Comparison of ENCODE assay signal across 15 mouse cellular contexts in genomic region chr9:88519390-88520121, GRCm38 (mm10). TPM values are rescaled to one million over a fixed set of nuclear protein-coding genes. Genes with fewer than 3 reads are reported as not detected.
A peak's percentile ranks its signal among the peaks of the same experiment; 100 is the strongest.
DNase-seq lines count a peak whose midpoint lies in the region; ATAC-seq and TF ChIP-seq lines count a peak whose summit lies in the region.
"Had no signal": no experiment of that assay in that cellular context is flagged by ENCODE, and none has a peak within 500 bp of the region (broad histone marks: within the 10 kb centered on the region; RNA-seq: fewer than 3 reads in every experiment).

No protein-coding gene starts in this region.

- no peak overlapping the region for H3K4me2 ChIP-seq in heart, postnatal 0 days (ENCODE audit: low read depth, low read length)
- no peak overlapping the region for H3K4me2 ChIP-seq in stomach, embryonic 15.5 days
- no peak overlapping the region for H3K4me2 ChIP-seq in stomach, postnatal 0 days (replicated peaks; ENCODE audit: low read depth)
- no peak overlapping the region for H3K4me2 ChIP-seq in forebrain, embryonic 13.5 days

- no peak for ATAC-seq in heart, postnatal 0 days (ENCODE audit: insufficient read depth, low read depth)
- ATAC-seq in stomach, embryonic 15.5 days (ENCODE audit: insufficient read depth, low FRiP score, low read depth): no peak
- ATAC-seq in stomach, postnatal 0 days (ENCODE audit: low FRiP score, low TSS enrichment): no peak
- no peak for ATAC-seq in forebrain, embryonic 13.5 days

- no peaks in the 10 kb centered on the region for H3K27me3 ChIP-seq in heart, postnatal 0 days (ENCODE audit: control insufficient read depth, insufficient read depth, low read length)
- H3K27me3 ChIP-seq in stomach, embryonic 15.5 days (replicated peaks): no peaks in the 10 kb centered on the region
- no peaks in the 10 kb centered on the region for H3K27me3 ChIP-seq in stomach, postnatal 0 days (ENCODE audit: control insufficient read depth, insufficient read depth, low read length)
- H3K27me3 ChIP-seq in forebrain, embryonic 13.5 days: no peaks in the 10 kb centered on the region

- H3K36me3 ChIP-seq in heart, postnatal 0 days (replicated peaks; ENCODE audit: control insufficient read depth, insufficient read depth, low read length): peaks cover 14% of the 10 kb centered on the region
- H3K36me3 ChIP-seq in stomach, embryonic 15.5 days: 0 out of 2 replicates have a peak, but pooled peaks cover 5% of the 10 kb centered on the region
- H3K36me3 ChIP-seq in stomach, postnatal 0 days (ENCODE audit: control insufficient read depth, insufficient read depth, low read length): 0 out of 2 replicates have a peak, but pooled peaks cover 3% of the 10 kb centered on the region
- peaks cover 20% of the 10 kb centered on the region for H3K36me3 ChIP-seq in forebrain, embryonic 13.5 days (ENCODE audit: poor library complexity, severe bottlenecking)

- intact Hi-C loops in heart, postnatal 36 days (cut with DNase I): loop anchor here (1.0 kb wide), 1 partner anchor 32 kb away; no protein-coding TSS in a partner anchor

- H3K9ac ChIP-seq in heart, postnatal 0 days (replicated peaks; ENCODE audit: low read depth, low read length): no peak overlapping the region
- no peak overlapping the region for H3K9ac ChIP-seq in stomach, embryonic 15.5 days
- H3K9ac ChIP-seq in stomach, postnatal 0 days (ENCODE audit: low read length): no peak overlapping the region
- H3K9ac ChIP-seq in forebrain, embryonic 13.5 days: no peak overlapping the region

- 0 out of 2 replicates have a peak overlapping the region, but pooled peaks have one; percentile 26 for H3K27ac ChIP-seq in heart, postnatal 0 days (ENCODE audit: low read depth)
- H3K27ac ChIP-seq in stomach, embryonic 15.5 days: peak overlapping the region; percentile 11; the same call in 1 of the 2 replicates
- no peak overlapping the region for H3K27ac ChIP-seq in stomach, postnatal 0 days (replicated peaks)
- H3K27ac ChIP-seq in forebrain, embryonic 13.5 days: peak overlapping the region; percentile 14; the same call in 1 of the 2 replicates

- H3K4me3 ChIP-seq in heart, postnatal 0 days (ENCODE audit: low read depth, low read length): no peak overlapping the region
- H3K4me3 ChIP-seq in stomach, embryonic 15.5 days (replicated peaks): no peak overlapping the region
- no peak overlapping the region for H3K4me3 ChIP-seq in stomach, postnatal 0 days (ENCODE audit: low read depth, low read length)
- no peak overlapping the region for H3K4me3 ChIP-seq in forebrain, embryonic 13.5 days

- H3K9me3 ChIP-seq in heart, postnatal 0 days (replicated peaks; ENCODE audit: control insufficient read depth, low read length): no peaks in the 10 kb centered on the region
- no peaks in the 10 kb centered on the region for H3K9me3 ChIP-seq in stomach, embryonic 15.5 days
- no peaks in the 10 kb centered on the region for H3K9me3 ChIP-seq in stomach, postnatal 0 days (ENCODE audit: control insufficient read depth, low read length)
- H3K9me3 ChIP-seq in forebrain, embryonic 13.5 days (replicated peaks): no peaks in the 10 kb centered on the region
- H3K9me3 ChIP-seq: G1E had no signal

- no peak for DNase-seq in heart, postnatal 0 days (ENCODE audit: low spot score)
- no peak for DNase-seq in heart, postnatal 36 days
- DNase-seq in stomach, postnatal 0 days (ENCODE audit: low spot score): no peak
- no peak for DNase-seq in ovary, postnatal 10 days (ENCODE audit: low spot score)
- DNase-seq in cerebellum, adult 9-10 months: no peak
- no peak for DNase-seq in heart, adult 11 months
- DNase-seq: adrenal gland, adult 8-10 months; cerebellum, adult 2 months; gastrocnemius, postnatal 36 days; heart, postnatal 4 days; kidney, postnatal 25 days; lung, adult 18-20 months had no signal

- TF ChIP-seq CTCF in heart, postnatal 0 days (IDR thresholded peaks at IDR 0.05; ENCODE audit: low read depth): no peak
- TF ChIP-seq CTCF in stomach, postnatal 0 days (IDR thresholded peaks at IDR 0.05; ENCODE audit: low read depth): no peak

- TF ChIP-seq EP300 in heart, postnatal 0 days (IDR thresholded peaks at IDR 0.05; ENCODE audit: low read depth): no peak
- no peak for TF ChIP-seq EP300 in stomach, postnatal 0 days (optimal IDR thresholded peaks at IDR 0.05)

- peaks cover 17% of the 10 kb centered on the region for H3K4me1 ChIP-seq in heart, postnatal 0 days (ENCODE audit: control insufficient read depth, insufficient read depth)
- H3K4me1 ChIP-seq in stomach, embryonic 15.5 days: peaks cover 3% of the 10 kb centered on the region; the same call in 1 of the 2 replicates
- no peaks in the 10 kb centered on the region for H3K4me1 ChIP-seq in stomach, postnatal 0 days (replicated peaks; ENCODE audit: control insufficient read depth, insufficient read depth)
- H3K4me1 ChIP-seq in forebrain, embryonic 13.5 days: peaks cover 23% of the 10 kb centered on the region

RNA-seq across cellular contexts. Expression of gene Zfp949, which starts 28.3 kb away (rescaled TPM):
- 3.3 and 4.9 TPM in 2 replicates for total RNA-seq in heart, postnatal 0 days (2014; rRNA removed; ENCODE audit: low replicate concordance)
- 5.6 and 8.3 TPM in 2 replicates for polyA plus RNA-seq in heart, postnatal 0 days (2015; fragmentation: Nextera tagmentation; extraction: Ambion mirVana)
- total RNA-seq in heart, postnatal 36 days (2021): 10 to 100 TPM in 1 of 2 experiments, 1 to 10 TPM in 1; 9.2 to 10.1 TPM
- 10.1 and 10.5 TPM in 2 replicates for polyA plus RNA-seq in stomach, embryonic 15.5 days (2015; fragmentation: Nextera tagmentation; extraction: Ambion mirVana)
- polyA plus RNA-seq in stomach, postnatal 0 days (2015; fragmentation: Nextera tagmentation; extraction: Ambion mirVana): 6.8 and 7.2 TPM in 2 replicates
- polyA plus RNA-seq in forebrain, embryonic 13.5 days (2015; fragmentation: Nextera tagmentation; extraction: Ambion mirVana): 12.4 and 13.6 TPM in 2 replicates

RNA-seq across cellular contexts. Expression of gene Syncrip, which starts 37.2 kb away (rescaled TPM):
- 21.6 and 32.1 TPM in 2 replicates for total RNA-seq in heart, postnatal 0 days (2014; rRNA removed; ENCODE audit: low replicate concordance)
- polyA plus RNA-seq in heart, postnatal 0 days (2015; fragmentation: Nextera tagmentation; extraction: Ambion mirVana): 34.2 and 41.4 TPM in 2 replicates
- total RNA-seq in heart, postnatal 36 days (2021): 10 to 100 TPM; 59.9 to 63.2 TPM
- polyA plus RNA-seq in stomach, embryonic 15.5 days (2015; fragmentation: Nextera tagmentation; extraction: Ambion mirVana): 88.7 and 93.1 TPM in 2 replicates
- polyA plus RNA-seq in stomach, postnatal 0 days (2015; fragmentation: Nextera tagmentation; extraction: Ambion mirVana): 38.8 and 51.7 TPM in 2 replicates
- polyA plus RNA-seq in forebrain, embryonic 13.5 days (2015; fragmentation: Nextera tagmentation; extraction: Ambion mirVana): 128 and 131 TPM in 2 replicates
